Mouse (Mus musculus) adrenal gland, adult 18-20 months (tissue): Measurements from ENCODE around the gene Rpl3. TPM values are rescaled to one million over a fixed set of nuclear protein-coding genes. Genes with fewer than 3 reads are reported as not detected.

Source experiments
- DNase-seq, 2 experiments: peaks; one replicate each; pipeline ENCODE4 v3.0.0; 2021 to 2022; ENCODE audit warnings: low spot score in 2 of 2
- total RNA-seq, 2 experiments: library from RNA; stranded (reverse); gene quantifications; 1 replicate in 1 of 2; 2 replicates in 1 of 2; pipeline ENCODE4 v1.2.3; 2021

Rpl3 gene
- total RNA-seq, 2 experiments from 2014 or later = 584 to 618 TPM

DNA sequence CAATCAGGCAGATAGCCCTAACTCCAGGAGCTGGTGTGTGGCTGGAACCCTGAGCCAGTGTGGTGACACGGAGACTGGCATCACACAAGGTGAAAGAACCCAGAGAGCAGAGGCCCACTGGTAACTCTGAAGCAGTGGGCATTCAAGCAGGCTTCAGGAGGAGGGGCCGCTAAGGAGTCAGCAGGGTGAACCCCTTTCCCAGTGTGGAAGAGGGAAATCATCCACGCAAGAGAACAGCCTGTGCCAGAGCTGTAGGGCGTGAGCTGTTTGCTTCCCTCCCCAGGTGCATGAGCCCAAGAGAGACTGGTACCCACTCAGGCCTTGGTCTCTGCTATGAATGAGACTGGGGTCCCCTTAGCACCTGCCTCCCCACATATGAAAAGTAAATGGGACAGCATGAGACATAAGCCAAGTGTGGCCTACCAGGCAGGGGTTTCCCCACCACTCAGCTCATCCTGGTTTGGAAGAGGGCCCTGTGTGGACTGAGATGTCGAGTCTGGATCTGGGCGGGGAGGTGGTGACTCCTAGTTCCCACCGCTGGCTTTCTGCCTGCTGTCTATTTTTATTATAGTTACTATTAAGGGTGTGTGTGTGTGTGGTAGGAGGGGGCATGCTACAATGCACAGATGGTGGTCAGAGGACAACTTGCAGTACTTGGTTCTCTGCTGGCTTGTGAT is 19.0 kb downstream of the Rpl3 start:
- no peak for DNase-seq

GRCm38 (mm10) chr15:80071951-80072437 is 19.7 kb downstream of the Rpl3 start:
- no peak for DNase-seq

GRCm38 (mm10) chr15:80070095-80070644 is 21.5 kb downstream of the Rpl3 start:
- DNase-seq = no peak

GRCm38 (mm10) chr15:80069171-80069570 is 22.5 kb downstream of the Rpl3 start:
- no peak for DNase-seq

DNA sequence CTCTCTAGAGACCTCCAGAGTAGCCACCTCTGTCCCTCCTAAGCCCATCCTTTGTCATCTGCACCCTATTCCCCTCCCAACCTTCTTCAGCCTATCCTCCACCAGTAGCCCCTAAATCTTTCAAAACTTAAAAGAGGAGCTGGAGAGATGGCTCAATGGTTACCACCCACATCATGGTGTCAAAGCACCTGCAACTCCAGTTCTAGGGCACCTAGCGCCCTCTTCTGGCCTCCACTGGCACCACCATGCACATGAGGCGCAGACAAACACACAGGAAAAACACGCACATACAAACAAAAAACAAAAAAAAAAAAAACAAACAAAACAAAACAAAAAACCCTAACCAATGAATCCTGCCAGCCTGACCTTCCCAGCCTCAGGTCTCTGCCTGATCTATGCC is 25.1 kb downstream of the Rpl3 start:
- peak in 1 of 2 experiments; percentile 50 for DNase-seq

DNA sequence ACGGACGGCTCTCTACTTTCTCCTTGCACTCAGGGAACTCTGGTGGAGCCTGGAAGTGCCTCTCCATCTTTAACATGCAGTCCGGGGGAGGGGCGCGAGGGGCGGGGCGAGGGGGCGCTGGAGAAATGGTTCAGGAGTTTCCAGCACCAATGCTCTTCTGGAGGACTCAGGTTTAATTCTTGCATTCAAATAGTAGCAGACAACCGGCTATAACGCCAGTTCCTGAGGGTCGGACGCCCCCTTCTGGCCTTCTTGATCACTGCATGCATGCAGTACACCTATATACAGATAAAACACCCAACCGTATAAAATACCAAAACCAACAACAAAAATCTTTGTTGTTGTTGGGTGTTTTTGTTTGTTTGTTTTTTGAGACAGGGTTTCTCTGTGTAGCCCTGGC is 26.3 kb downstream of the Rpl3 start:
- peak; percentile 59 to 68 for DNase-seq

- no peak for DNase-seq
Observed at GRCm38 (mm10) chr15:80064965-80065364, 26.7 kb downstream of the Rpl3 start.

GRCm38 (mm10) chr15:80062821-80063220 is 28.8 kb downstream of the Rpl3 start:
- no peak for DNase-seq

GRCm38 (mm10) chr15:80062339-80062738 is 29.3 kb downstream of the Rpl3 start:
- no peak for DNase-seq

DNA sequence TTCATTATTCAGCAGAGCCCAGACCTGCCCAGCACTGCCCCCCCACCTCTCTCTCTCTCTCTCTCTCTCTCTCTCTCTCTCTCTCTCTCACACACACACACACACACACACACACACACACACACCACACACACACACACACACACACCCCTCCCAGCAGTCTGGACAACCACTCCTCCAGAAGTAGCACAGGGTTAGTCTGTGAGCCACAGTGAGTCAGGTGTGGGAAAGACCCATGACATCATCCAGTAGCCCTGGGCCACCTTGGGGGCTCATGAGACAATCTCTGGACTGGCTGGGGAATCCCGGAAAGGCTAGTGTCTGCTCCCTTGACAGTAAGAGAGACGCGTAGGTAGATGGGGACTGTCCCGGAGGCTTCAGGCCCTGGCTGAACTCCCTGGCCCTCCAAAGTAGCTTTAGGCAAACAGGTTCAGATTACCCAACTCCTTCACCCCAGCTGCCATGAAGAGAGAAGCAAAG is 30.6 kb downstream of the Rpl3 start:
- no peak for DNase-seq

DNA sequence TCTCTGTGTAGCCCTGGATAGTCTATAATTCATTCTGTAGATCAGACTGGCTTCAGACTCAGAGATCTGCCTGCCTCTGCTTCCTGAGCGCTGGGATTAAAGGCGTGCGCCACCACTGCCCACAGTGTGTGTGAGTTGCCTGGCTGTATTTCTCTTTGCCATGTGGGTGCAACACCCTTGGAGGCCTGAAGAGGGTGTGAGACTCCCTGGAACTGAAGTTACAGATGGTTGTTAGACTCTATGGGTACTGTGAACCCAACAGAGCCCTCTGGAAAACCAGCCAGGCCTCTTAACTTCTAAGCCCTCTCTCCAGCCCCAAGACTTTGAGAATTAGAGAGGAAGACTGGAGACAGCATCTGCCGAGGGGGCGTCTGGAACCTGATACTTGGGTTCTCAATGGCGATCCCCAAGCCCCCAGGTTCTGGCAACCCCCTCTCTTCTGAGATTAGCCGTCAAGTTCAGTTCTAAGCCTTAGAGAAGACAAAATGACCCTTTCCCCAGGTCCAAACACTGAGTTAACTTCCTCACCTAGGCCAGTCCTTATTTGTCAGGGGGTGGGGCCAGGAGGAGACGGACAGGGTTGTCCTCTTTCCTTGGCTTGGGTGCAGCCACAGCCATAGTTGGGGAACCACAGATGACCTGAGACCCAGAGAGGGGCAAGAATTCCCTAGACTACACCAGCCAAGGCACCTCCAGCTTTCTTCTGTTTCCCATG is 31.2 kb downstream of the Rpl3 start:
- DNase-seq = no peak

GRCm38 (mm10) chr15:80059606-80060005 is 32.1 kb downstream of the Rpl3 start:
- DNase-seq = no peak

DNA sequence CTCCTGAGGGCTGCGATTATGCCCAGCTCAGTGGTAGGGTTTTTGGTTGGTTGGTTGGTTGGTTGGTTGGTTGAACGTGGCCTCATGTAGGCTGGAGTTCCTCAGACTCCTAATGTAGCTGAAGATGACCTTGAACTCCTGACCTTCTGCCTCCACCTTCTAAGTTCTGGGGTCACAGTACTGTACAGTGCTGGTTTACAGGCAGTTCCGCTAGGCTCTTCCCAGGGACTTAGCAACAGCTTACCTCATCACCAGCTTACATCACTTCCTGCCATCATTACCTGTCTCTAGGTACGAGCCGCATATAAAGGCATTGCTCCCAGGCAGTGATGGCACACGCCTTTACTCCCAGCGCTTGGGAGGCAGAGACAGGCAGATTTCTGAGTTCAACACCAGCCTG is 33.5 kb downstream of the Rpl3 start:
- no peak for DNase-seq

DNA sequence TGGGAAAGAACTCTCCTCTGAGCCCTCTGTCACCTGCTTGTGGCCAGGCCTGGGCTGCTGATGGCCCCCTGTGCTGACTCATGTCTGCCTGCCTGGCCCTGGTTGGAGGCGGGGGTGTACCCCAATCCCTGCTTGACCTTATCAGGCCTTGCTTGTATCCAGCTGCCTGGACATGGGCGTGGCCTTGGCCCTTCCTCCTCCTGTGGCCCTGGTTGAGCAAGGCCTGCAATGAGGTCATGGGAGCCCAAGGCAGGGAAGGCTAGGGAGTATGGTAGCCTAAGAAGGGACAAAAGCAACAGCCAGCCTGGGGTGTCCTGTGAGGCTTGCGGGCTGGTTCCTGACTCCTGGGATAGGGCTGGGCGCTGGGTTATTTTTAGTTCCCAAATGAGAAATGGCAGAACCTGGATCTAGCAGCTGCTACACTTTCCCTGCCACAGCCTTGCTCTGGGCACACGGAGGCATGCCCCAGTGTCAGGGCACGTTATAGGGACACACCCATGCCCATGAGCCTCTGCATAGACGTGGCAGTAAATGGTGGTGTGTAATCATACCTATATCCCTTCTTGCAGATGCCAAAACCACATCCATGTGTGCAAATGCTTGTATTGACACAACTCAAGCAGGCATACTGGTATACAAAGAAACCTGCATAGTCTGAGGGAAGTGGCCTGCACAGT is 37.5 kb downstream of the Rpl3 start:
- peak; percentile 66 to 72 for DNase-seq

DNA sequence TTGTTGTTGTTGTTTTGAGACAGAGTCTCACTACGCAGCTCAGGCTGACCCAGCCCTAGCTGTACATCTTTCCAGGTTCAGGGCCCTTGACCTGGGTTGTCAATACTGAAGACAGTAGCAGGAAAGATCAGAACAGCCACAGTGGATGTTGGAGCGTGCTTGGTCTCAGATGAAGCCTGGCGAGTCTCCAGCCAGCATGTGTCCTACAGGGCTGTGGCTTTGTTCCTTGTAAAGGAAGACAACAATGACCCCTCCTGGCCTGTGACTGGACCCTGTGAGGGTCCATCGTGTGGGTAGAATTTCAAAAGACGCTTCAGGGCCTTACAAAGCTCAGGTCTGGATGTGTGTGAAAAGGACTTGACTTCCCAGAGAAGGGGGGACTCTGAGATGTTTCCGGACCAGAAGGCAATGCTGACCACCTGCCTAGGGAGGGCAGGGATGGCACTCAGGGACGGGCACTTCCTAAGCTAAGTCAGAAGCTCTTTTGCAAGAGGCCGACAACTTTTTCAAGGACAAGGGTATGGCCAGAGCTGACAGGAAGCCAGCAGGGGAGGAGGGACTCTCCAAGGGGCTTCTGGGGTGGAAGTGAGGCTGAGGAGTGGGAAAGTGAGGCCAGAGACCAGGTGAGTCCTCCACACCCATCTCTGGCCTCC is 38.2 kb downstream of the Rpl3 start:
- no peak for DNase-seq

- no peak for DNase-seq
Observed at GRCm38 (mm10) chr15:80051782-80052181, 39.9 kb downstream of the Rpl3 start.

DNA sequence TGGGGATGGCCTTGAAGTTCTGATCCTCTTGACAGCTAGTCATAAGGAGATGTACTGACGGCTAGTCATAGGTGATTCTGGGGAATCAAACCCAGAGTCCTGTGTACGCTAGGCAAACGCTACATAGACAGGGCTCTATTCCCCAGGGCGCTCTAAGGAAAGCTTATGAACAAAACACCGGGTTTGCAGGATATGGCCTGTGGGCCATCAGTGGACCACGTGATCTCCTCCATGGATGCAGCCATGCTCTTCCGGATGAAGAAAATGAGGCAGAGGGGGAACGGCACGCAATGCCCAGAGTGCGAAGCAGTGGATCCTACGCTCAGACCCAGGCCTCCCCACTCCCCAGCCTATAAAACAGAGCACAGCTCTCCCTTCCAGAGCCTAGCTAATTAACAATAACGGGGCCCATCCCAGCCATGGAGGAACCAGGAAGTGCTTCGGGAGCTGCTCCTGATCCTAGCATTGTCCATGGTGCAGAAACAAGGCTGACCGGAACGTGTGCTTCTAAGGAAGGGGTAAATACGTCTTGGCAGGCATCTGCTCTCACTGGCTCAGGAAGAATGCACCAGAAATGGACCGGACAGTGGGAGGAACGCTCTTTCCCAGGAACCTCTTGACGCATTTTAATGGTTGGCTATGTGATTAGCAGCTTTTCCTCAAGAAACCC is 40.4 kb downstream of the Rpl3 start:
- DNase-seq = no peak

GRCm38 (mm10) chr15:80050093-80050492 is 41.6 kb downstream of the Rpl3 start:
- no peak for DNase-seq

- DNase-seq = no peak
Observed at GRCm38 (mm10) chr15:80047973-80048372, 43.7 kb downstream of the Rpl3 start.

DNA sequence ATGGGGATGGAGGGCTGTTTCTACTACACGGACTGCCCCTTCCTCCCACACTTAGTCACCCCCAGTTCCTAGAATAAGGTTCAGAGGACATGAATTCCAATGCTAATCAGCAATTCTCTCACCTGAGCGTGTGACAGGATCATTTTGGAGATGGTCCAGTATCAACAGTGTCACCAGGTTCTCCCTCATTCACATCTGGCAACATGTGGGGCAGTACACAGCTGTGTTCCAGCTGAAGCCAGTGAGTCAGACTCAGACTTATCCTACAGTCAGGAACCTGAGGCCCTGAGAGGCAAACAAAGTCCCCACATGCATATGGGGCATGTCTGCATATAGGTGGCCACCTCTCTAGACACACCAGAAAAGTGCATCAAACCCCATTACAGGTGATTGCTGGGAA is 44.4 kb downstream of the Rpl3 start:
- no peak for DNase-seq

- DNase-seq = no peak
Observed at GRCm38 (mm10) chr15:80045749-80046148, 45.9 kb downstream of the Rpl3 start.
